Mouse (Mus musculus): Measurements from ENCODE around the gene Hoxb6. TPM values are rescaled to one million over a fixed set of nuclear protein-coding genes. Genes with fewer than 3 reads are reported as not detected.

Hoxb6 gene
- total and polyA plus RNA-seq, 3 experiments = not detected

Other genes starting within 250 kb of the Hoxb6 start
- 55.3 and 56.8 TPM in 2 replicates for gene Ube2z, start 227.1 kb upstream of the Hoxb6 start, total RNA-seq (2012; rRNA removed)
- gene Ube2z, start 227.1 kb upstream of the Hoxb6 start, polyA plus RNA-seq (2012; ENCODE audit: insufficient read depth in 1 of 2, insufficient read length in 2 of 2, low read depth in 1 of 2, low replicate concordance in 2 of 2, missing spikeins in 1 of 2) = 10 to 100 TPM in 1 of 2 experiments, not detected in 1; 58.5 TPM
- 1,306 and 1,519 TPM in 2 replicates for gene Atp5g1, start 216.8 kb upstream of the Hoxb6 start, total RNA-seq (2012; rRNA removed)
- gene Atp5g1, start 216.8 kb upstream of the Hoxb6 start, polyA plus RNA-seq (2012; ENCODE audit: insufficient read depth in 1 of 2, insufficient read length in 2 of 2, low read depth in 1 of 2, low replicate concordance in 2 of 2, missing spikeins in 1 of 2) = 1,000 to 10,000 TPM in 1 of 2 experiments, not detected in 1; 1,694 TPM
- not detected in 2 replicates for gene Calcoco2, start 180.5 kb upstream of the Hoxb6 start, total RNA-seq (2012; rRNA removed)
- not detected for gene Calcoco2, start 180.5 kb upstream of the Hoxb6 start, polyA plus RNA-seq (2012; ENCODE audit: insufficient read depth in 1 of 2, insufficient read length in 2 of 2, low read depth in 1 of 2, low replicate concordance in 2 of 2, missing spikeins in 1 of 2)
- gene Ttll6, start 158.7 kb upstream of the Hoxb6 start, total RNA-seq (2012; rRNA removed) = not detected in 2 replicates
- under 1 TPM in 1 of 2 experiments, not detected in 1; 0.03 TPM for gene Ttll6, start 158.7 kb upstream of the Hoxb6 start, polyA plus RNA-seq (2012; ENCODE audit: insufficient read depth in 1 of 2, insufficient read length in 2 of 2, low read depth in 1 of 2, low replicate concordance in 2 of 2, missing spikeins in 1 of 2)
- gene Hoxb13, start 98.2 kb upstream of the Hoxb6 start, total RNA-seq (2012; rRNA removed) = 12.1 and 13.8 TPM in 2 replicates
- gene Hoxb13, start 98.2 kb upstream of the Hoxb6 start, polyA plus RNA-seq (2012; ENCODE audit: insufficient read depth in 1 of 2, insufficient read length in 2 of 2, low read depth in 1 of 2, low replicate concordance in 2 of 2, missing spikeins in 1 of 2) = 10 to 100 TPM in 1 of 2 experiments, not detected in 1; 16.7 TPM
- gene Hoxb9, start 21.0 kb upstream of the Hoxb6 start, total RNA-seq (2012; rRNA removed) = not detected in 2 replicates
- not detected for gene Hoxb9, start 21.0 kb upstream of the Hoxb6 start, polyA plus RNA-seq (2012; ENCODE audit: insufficient read depth in 1 of 2, insufficient read length in 2 of 2, low read depth in 1 of 2, low replicate concordance in 2 of 2, missing spikeins in 1 of 2)
- gene Hoxb8, start 10.6 kb upstream of the Hoxb6 start, total RNA-seq (2012; rRNA removed) = not detected in 2 replicates
- not detected for gene Hoxb8, start 10.6 kb upstream of the Hoxb6 start, polyA plus RNA-seq (2012; ENCODE audit: insufficient read depth in 1 of 2, insufficient read length in 2 of 2, low read depth in 1 of 2, low replicate concordance in 2 of 2, missing spikeins in 1 of 2)
- not detected in 2 replicates for gene Hoxb7, start 5.9 kb upstream of the Hoxb6 start, total RNA-seq (2012; rRNA removed)
- gene Hoxb7, start 5.9 kb upstream of the Hoxb6 start, polyA plus RNA-seq (2012; ENCODE audit: insufficient read depth in 1 of 2, insufficient read length in 2 of 2, low read depth in 1 of 2, low replicate concordance in 2 of 2, missing spikeins in 1 of 2) = not detected
- gene Hoxb5, start 10.9 kb downstream of the Hoxb6 start, total RNA-seq (2012; rRNA removed) = not detected in 2 replicates
- not detected for gene Hoxb5, start 10.9 kb downstream of the Hoxb6 start, polyA plus RNA-seq (2012; ENCODE audit: insufficient read depth in 1 of 2, insufficient read length in 2 of 2, low read depth in 1 of 2, low replicate concordance in 2 of 2, missing spikeins in 1 of 2)
- not detected in 2 replicates for gene Hoxb4, start 25.8 kb downstream of the Hoxb6 start, total RNA-seq (2012; rRNA removed)
- not detected for gene Hoxb4, start 25.8 kb downstream of the Hoxb6 start, polyA plus RNA-seq (2012; ENCODE audit: insufficient read depth in 1 of 2, insufficient read length in 2 of 2, low read depth in 1 of 2, low replicate concordance in 2 of 2, missing spikeins in 1 of 2)
- not detected in 2 replicates for gene Hoxb3, start 30.9 kb downstream of the Hoxb6 start, total RNA-seq (2012; rRNA removed)
- gene Hoxb3, start 30.9 kb downstream of the Hoxb6 start, polyA plus RNA-seq (2012; ENCODE audit: insufficient read depth in 1 of 2, insufficient read length in 2 of 2, low read depth in 1 of 2, low replicate concordance in 2 of 2, missing spikeins in 1 of 2) = not detected
- not detected in 2 replicates for gene Hoxb2, start 58.0 kb downstream of the Hoxb6 start, total RNA-seq (2012; rRNA removed)
- gene Hoxb2, start 58.0 kb downstream of the Hoxb6 start, polyA plus RNA-seq (2012; ENCODE audit: insufficient read depth in 1 of 2, insufficient read length in 2 of 2, low read depth in 1 of 2, low replicate concordance in 2 of 2, missing spikeins in 1 of 2) = not detected
- gene Hoxb1, start 73.3 kb downstream of the Hoxb6 start, total RNA-seq (2012; rRNA removed) = not detected in 2 replicates
- not detected for gene Hoxb1, start 73.3 kb downstream of the Hoxb6 start, polyA plus RNA-seq (2012; ENCODE audit: insufficient read depth in 1 of 2, insufficient read length in 2 of 2, low read depth in 1 of 2, low replicate concordance in 2 of 2, missing spikeins in 1 of 2)
- not detected in 2 replicates for gene Skap1, start 172.1 kb downstream of the Hoxb6 start, total RNA-seq (2012; rRNA removed)
- gene Skap1, start 172.1 kb downstream of the Hoxb6 start, polyA plus RNA-seq (2012; ENCODE audit: insufficient read depth in 1 of 2, insufficient read length in 2 of 2, low read depth in 1 of 2, low replicate concordance in 2 of 2, missing spikeins in 1 of 2) = not detected